Mouse (Mus musculus): Measurements from ENCODE around the gene Slc4a1. TPM values are rescaled to one million over a fixed set of nuclear protein-coding genes. Genes with fewer than 3 reads are reported as not detected.
A peak's percentile ranks its signal among the peaks of the same experiment; 100 is the strongest.

Gene Slc4a1
- polyA plus RNA-seq, 1 experiment from 2014 or later, result 6.9 TPM

GRCm38 (mm10) chr11:102317298-102317900 lies 48.6 kb downstream of the Slc4a1 start:
- 0 out of 2 replicates have a peak, but pooled peaks have one; percentile 3 for TF ChIP-seq CTCF (IDR thresholded peaks at IDR 0.05; ENCODE audit: low read depth)
- DNase-seq (peak; percentile 74), ATAC-seq (ENCODE audit: insufficient read depth) (peak; percentile 6; the same call in 1 of the 2 replicates)
- under 1% methylated on average over 66 of the region's 87 CpGs for WGBS
- no peaks in the 10 kb centered on the region for H3K9me3 ChIP-seq (ENCODE audit: low read depth, low read length)
- peak overlapping the region; percentile 99 for H3K9ac ChIP-seq
- H3K27ac ChIP-seq (ENCODE audit: low read depth), result peak overlapping the region; percentile 99
- H3K36me3 ChIP-seq (ENCODE audit: insufficient read depth), result peaks cover 36% of the 10 kb centered on the region
- H3K4me3 ChIP-seq (ENCODE audit: low read depth, low read length), result peak overlapping the region; percentile 98
- peak overlapping the region; percentile 99 for H3K4me2 ChIP-seq
- peaks cover 7% of the 10 kb centered on the region; the same call in 1 of the 2 replicates for H3K4me1 ChIP-seq (ENCODE audit: insufficient read depth)
- no peaks in the 10 kb centered on the region for H3K27me3 ChIP-seq (ENCODE audit: insufficient read depth, low read length)

GRCm38 (mm10) chr11:102316572-102317297 lies 49.3 kb downstream of the Slc4a1 start:
- peak; percentile 95 for DNase-seq
- H3K27ac ChIP-seq (ENCODE audit: low read depth), result peak overlapping the region; percentile 99
- peak; percentile 33 for ATAC-seq (ENCODE audit: insufficient read depth)
- peak overlapping the region; percentile 99 for H3K4me2 ChIP-seq
- peaks cover 42% of the 10 kb centered on the region for H3K36me3 ChIP-seq (ENCODE audit: insufficient read depth)
- peaks cover 7% of the 10 kb centered on the region; the same call in 1 of the 2 replicates for H3K4me1 ChIP-seq (ENCODE audit: insufficient read depth)
- WGBS, result under 1% methylated on average over 67 of the region's 80 CpGs
- peak; percentile 22; the same call in 1 of the 2 replicates for TF ChIP-seq CTCF (IDR thresholded peaks at IDR 0.05; ENCODE audit: low read depth)
- peak overlapping the region; percentile 99 for H3K9ac ChIP-seq
- H3K4me3 ChIP-seq (ENCODE audit: low read depth, low read length), result peak overlapping the region; percentile 98
- H3K27me3 ChIP-seq (ENCODE audit: insufficient read depth, low read length), result no peaks in the 10 kb centered on the region
- no peaks in the 10 kb centered on the region for H3K9me3 ChIP-seq (ENCODE audit: low read depth, low read length)

- peaks cover 7% of the 10 kb centered on the region; the same call in 1 of the 2 replicates for H3K4me1 ChIP-seq (ENCODE audit: insufficient read depth)
- peaks cover 49% of the 10 kb centered on the region for H3K36me3 ChIP-seq (ENCODE audit: insufficient read depth)
- peak overlapping the region; percentile 98 for H3K4me3 ChIP-seq (ENCODE audit: low read depth, low read length)
- H3K9me3 ChIP-seq (ENCODE audit: low read depth, low read length), result no peaks in the 10 kb centered on the region
- H3K9ac ChIP-seq, result peak overlapping the region; percentile 99
- ATAC-seq (ENCODE audit: insufficient read depth) (no peak), DNase-seq (peak; percentile 20)
- H3K27me3 ChIP-seq (ENCODE audit: insufficient read depth, low read length), result no peaks in the 10 kb centered on the region
- peak overlapping the region; percentile 99 for H3K4me2 ChIP-seq
- peak overlapping the region; percentile 99 for H3K27ac ChIP-seq (ENCODE audit: low read depth)
- WGBS, result 16% methylated on average over 14 of the region's 14 CpGs
- TF ChIP-seq CTCF (IDR thresholded peaks at IDR 0.05; ENCODE audit: low read depth), result no peak
These were observed 50.1 kb downstream of the Slc4a1 start for GRCm38 (mm10) chr11:102315690-102316571.

- Histone ChIP-seq H3K9ac (no peak overlapping the region), H3K36me3 (ENCODE audit: insufficient read depth) (peaks cover 65% of the 10 kb centered on the region)
- ATAC-seq (ENCODE audit: insufficient read depth), result no peak
These were observed 51.7 kb downstream of the Slc4a1 start for GRCm38 (mm10) chr11:102314321-102314720.

GRCm38 (mm10) chr11:102312586-102312985 lies 53.4 kb downstream of the Slc4a1 start:
- 78% methylated on average over 6 of the region's 6 CpGs for WGBS
- H3K4me3 ChIP-seq (ENCODE audit: low read depth, low read length), result no peak overlapping the region
- peaks cover 77% of the 10 kb centered on the region for H3K36me3 ChIP-seq (ENCODE audit: insufficient read depth)
- H3K4me1 ChIP-seq (ENCODE audit: insufficient read depth), result peaks cover 9% of the 10 kb centered on the region; the same call in 1 of the 2 replicates
- H3K27me3 ChIP-seq (ENCODE audit: insufficient read depth, low read length), result no peaks in the 10 kb centered on the region
- no peaks in the 10 kb centered on the region for H3K9me3 ChIP-seq (ENCODE audit: low read depth, low read length)
- ATAC-seq (ENCODE audit: insufficient read depth) (no peak), DNase-seq (no peak)
- H3K4me2 ChIP-seq, result no peak overlapping the region
- TF ChIP-seq CTCF (IDR thresholded peaks at IDR 0.05; ENCODE audit: low read depth), result no peak
- H3K27ac ChIP-seq (ENCODE audit: low read depth), result no peak overlapping the region
- no peak overlapping the region for H3K9ac ChIP-seq

More at GRCm38 (mm10) chr11:102314321-102314720, 51.7 kb downstream of the Slc4a1 start:
- no peak for TF ChIP-seq CTCF (IDR thresholded peaks at IDR 0.05; ENCODE audit: low read depth)
- no peak overlapping the region for H3K27ac ChIP-seq (ENCODE audit: low read depth)
- H3K4me2 ChIP-seq, result no peak overlapping the region
- 85% methylated on average over 12 of the region's 12 CpGs for WGBS
- no peaks in the 10 kb centered on the region for H3K27me3 ChIP-seq (ENCODE audit: insufficient read depth, low read length)
- peaks cover 9% of the 10 kb centered on the region; the same call in 1 of the 2 replicates for H3K4me1 ChIP-seq (ENCODE audit: insufficient read depth)
- no peak overlapping the region for H3K4me3 ChIP-seq (ENCODE audit: low read depth, low read length)
- H3K9me3 ChIP-seq (ENCODE audit: low read depth, low read length), result no peaks in the 10 kb centered on the region
- DNase-seq, result no peak

- H3K27me3 ChIP-seq (ENCODE audit: insufficient read depth, low read length), result no peaks in the 10 kb centered on the region
These were observed 54.0 kb downstream of the Slc4a1 start for GRCm38 (mm10) chr11:102311966-102312365.

More at GRCm38 (mm10) chr11:102311966-102312365, 54.0 kb downstream of the Slc4a1 start:
- Histone ChIP-seq H3K4me3 (ENCODE audit: low read depth, low read length) (no peak overlapping the region), H3K36me3 (ENCODE audit: insufficient read depth) (peaks cover 83% of the 10 kb centered on the region), H3K4me1 (ENCODE audit: insufficient read depth) (peaks cover 9% of the 10 kb centered on the region; the same call in 1 of the 2 replicates), H3K4me2 (no peak overlapping the region), H3K9me3 (ENCODE audit: low read depth, low read length) (no peaks in the 10 kb centered on the region), H3K27ac (ENCODE audit: low read depth) (no peak overlapping the region), H3K9ac (no peak overlapping the region)
- ATAC-seq (ENCODE audit: insufficient read depth), result no peak
- no peak for TF ChIP-seq CTCF (IDR thresholded peaks at IDR 0.05; ENCODE audit: low read depth)
- no peak for DNase-seq
- WGBS, result 89% methylated on average over 4 of the region's 4 CpGs

Measured in lung, embryonic 14.5 days (tissue).